ENCODE assay signal across 11 mouse cellular contexts in genomic region chr7:17011909-17012590, GRCm38 (mm10). TPM values are rescaled to one million over a fixed set of nuclear protein-coding genes. Genes with fewer than 3 reads are reported as not detected.
"Had no signal": no experiment of that assay in that cellular context is flagged by ENCODE, and none has a peak within 500 bp of the region (broad histone marks: within the 10 kb centered on the region; RNA-seq: fewer than 3 reads in every experiment).

No protein-coding gene starts in this region.

- DNase-seq: kidney, postnatal 14 days; layer of hippocampus, postnatal 36 days; lung, adult 18-20 months; right cerebral cortex, postnatal 14 days; thymus, postnatal 4 days had no signal

- H3K27ac ChIP-seq: kidney, embryonic 15.5 days; limb, embryonic 13.5 days; liver, embryonic 14.5 days; midbrain, embryonic 13.5 days; stomach, postnatal 0 days had no signal

- H3K4me3 ChIP-seq: kidney, embryonic 15.5 days; limb, embryonic 13.5 days; midbrain, embryonic 13.5 days had no signal

RNA-seq across cellular contexts. Expression of gene Gm42372, which starts 29.2 kb away (rescaled TPM):
- total RNA-seq: liver, adult 2 months had no signal

RNA-seq across cellular contexts. Expression of gene Pnmal1, which starts 52.6 kb away (rescaled TPM):
- total RNA-seq: liver, adult 2 months had no signal
